Mouse (Mus musculus) erythroblast, embryonic 14.5 days (primary cell): ENCODE measurements around the gene D2hgdh. TPM values are rescaled to one million over a fixed set of nuclear protein-coding genes. Genes with fewer than 3 reads are reported as not detected.
A peak's percentile ranks its signal among the peaks of the same experiment; 100 is the strongest.

ENCODE experiments used
- H3K27me3 ChIP-seq: 2 replicates; pipeline ENCODE4 v1.6.1; 2012; ENCODE audit warnings: inconsistent platforms; ENCODE audit not compliant: control insufficient read depth
- H3K36me3 ChIP-seq: 2 replicates; pipeline ENCODE4 v1.6.1; 2012; ENCODE audit warnings: mild to moderate bottlenecking, inconsistent platforms; ENCODE audit not compliant: control insufficient read depth
- H3K4me1 ChIP-seq: 2 replicates; pipeline ENCODE4 v1.6.1; 2012; ENCODE audit warnings: inconsistent platforms; ENCODE audit not compliant: control insufficient read depth
- H3K4me3 ChIP-seq: replicated peaks from 2 replicates; pipeline ENCODE3; 2012; ENCODE audit warnings: moderate library complexity, mild to moderate bottlenecking, inconsistent platforms
- H3K9me3 ChIP-seq: 2 replicates; pipeline ENCODE4 v1.6.1; 2012; ENCODE audit warnings: low read length, inconsistent platforms, mixed read lengths; ENCODE audit not compliant: control insufficient read depth
- GATA1 ChIP-seq: IDR thresholded peaks from 2 replicates; pipeline ENCODE4 v1.6.1; 2012; ENCODE audit warnings: low read length, inconsistent platforms, mixed read lengths
- TAL1 ChIP-seq: IDR thresholded peaks from 3 replicates; pipeline ENCODE4 v1.6.1; 2012; ENCODE audit warnings: low read length, inconsistent platforms, mixed read lengths
- polyA plus RNA-seq: library from polyadenylated mRNA; stranded (reverse); fragments of >175 nt; gene quantifications from 2 replicates; pipeline ENCODE4 v1.2.3, GENCODE M21; 2012

Gene D2hgdh
- 0.13 and 0.14 TPM in 2 replicates for polyA plus RNA-seq

- Histone ChIP-seq H3K9me3 (no peaks in the 10 kb centered on the region), H3K4me3 (peak within 1 kb of the TSS; percentile 75), H3K36me3 (peaks cover 50% of the 10 kb centered on the region), H3K4me1 (peaks cover 40% of the 10 kb centered on the region), H3K27me3 (no peaks in the 10 kb centered on the region)
- no peak for TF ChIP-seq TAL1
- no peak for TF ChIP-seq GATA1
Observed at GRCm38 (mm10) chr1:93824609-93825008, at the start of gene D2hgdh. Gene D2hgdh, plus strand, starts transcription at chr1:93824909.

GRCm38 (mm10) chr1:93776686-93777085 lies 48.0 kb upstream of the D2hgdh start:
- Histone ChIP-seq H3K4me1 (no peaks in the 10 kb centered on the region), H3K4me3 (no peak overlapping the region), H3K36me3 (peaks cover 99% of the 10 kb centered on the region), H3K27me3 (no peaks in the 10 kb centered on the region), H3K9me3 (no peaks in the 10 kb centered on the region)
- TF ChIP-seq TAL1, result no peak
- no peak for TF ChIP-seq GATA1

DNA sequence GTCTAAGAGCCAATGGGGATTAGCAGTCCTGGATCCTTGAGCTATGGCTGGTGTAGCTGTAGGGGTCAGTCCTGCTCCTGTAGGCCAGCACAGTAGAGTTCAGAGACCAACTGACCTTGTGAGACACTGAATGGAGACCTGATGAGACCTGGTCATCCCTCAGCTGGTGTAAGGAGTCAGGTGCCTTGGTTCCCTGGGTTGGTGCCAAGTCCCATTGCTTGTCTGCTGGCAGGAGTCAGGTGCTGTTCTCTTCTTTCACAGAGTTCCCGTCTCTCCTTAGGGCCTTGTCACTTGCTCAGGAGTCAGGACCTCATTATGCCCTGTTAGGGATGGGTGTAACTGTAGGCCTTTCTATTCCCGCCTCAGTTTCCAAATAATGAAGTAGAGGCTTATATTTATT lies 37.8 kb upstream of the D2hgdh start:
- no peaks in the 10 kb centered on the region for H3K9me3 ChIP-seq
- H3K27me3 ChIP-seq, result no peaks in the 10 kb centered on the region
- no peak overlapping the region for H3K4me3 ChIP-seq
- no peak for TF ChIP-seq TAL1
- no peak for TF ChIP-seq GATA1
- no peaks in the 10 kb centered on the region for H3K4me1 ChIP-seq
- H3K36me3 ChIP-seq, result peaks cover 100% of the 10 kb centered on the region

GRCm38 (mm10) chr1:93794526-93794925 lies 30.2 kb upstream of the D2hgdh start:
- H3K4me3 ChIP-seq, result no peak overlapping the region
- H3K36me3 ChIP-seq, result peaks cover 100% of the 10 kb centered on the region
- H3K27me3 ChIP-seq, result no peaks in the 10 kb centered on the region
- peaks cover 23% of the 10 kb centered on the region for H3K4me1 ChIP-seq
- no peaks in the 10 kb centered on the region for H3K9me3 ChIP-seq
- TF ChIP-seq GATA1, result no peak
- TF ChIP-seq TAL1, result no peak

DNA sequence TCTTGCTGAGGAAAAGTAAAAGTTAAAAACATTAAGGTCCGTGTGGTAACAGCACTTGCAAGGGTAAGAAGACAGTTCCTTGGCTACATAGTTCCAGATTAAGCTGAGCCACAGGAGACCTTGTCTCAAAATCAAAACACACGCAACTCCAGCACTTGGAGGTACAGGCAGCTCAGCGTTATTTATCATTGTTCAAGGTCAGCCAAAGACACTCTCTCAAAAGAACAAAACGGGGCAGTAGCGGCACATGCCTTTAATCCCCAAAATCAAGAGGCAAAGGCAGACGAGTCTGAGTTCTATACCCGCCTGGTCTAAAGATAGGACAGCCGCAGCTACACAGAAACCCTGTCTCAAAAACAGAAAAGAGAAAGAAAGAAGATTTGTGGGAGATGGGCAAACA lies 28.8 kb upstream of the D2hgdh start:
- TF ChIP-seq GATA1 (no peak), TAL1 (no peak)
- Histone ChIP-seq H3K36me3 (peaks cover 99% of the 10 kb centered on the region), H3K9me3 (no peaks in the 10 kb centered on the region), H3K27me3 (no peaks in the 10 kb centered on the region), H3K4me1 (peaks cover 34% of the 10 kb centered on the region), H3K4me3 (no peak overlapping the region)

GRCm38 (mm10) chr1:93800670-93801503 lies 23.8 kb upstream of the D2hgdh start:
- TF ChIP-seq GATA1 (no peak), TAL1 (no peak)
- H3K4me1 ChIP-seq, result peaks cover 74% of the 10 kb centered on the region
- peak overlapping the region; percentile 94 for H3K4me3 ChIP-seq
- no peaks in the 10 kb centered on the region for H3K9me3 ChIP-seq
- H3K36me3 ChIP-seq, result peaks cover 56% of the 10 kb centered on the region
- no peaks in the 10 kb centered on the region for H3K27me3 ChIP-seq

GRCm38 (mm10) chr1:93801741-93802238 lies 22.9 kb upstream of the D2hgdh start, which contains the start of gene Dtymk:
Gene Dtymk, minus strand, starts transcription at chr1:93801934.
- H3K27me3 ChIP-seq, result no peaks in the 10 kb centered on the region
- peaks cover 82% of the 10 kb centered on the region for H3K4me1 ChIP-seq
- peaks cover 56% of the 10 kb centered on the region for H3K36me3 ChIP-seq
- peak within 1 kb of the TSS; percentile 94 for H3K4me3 ChIP-seq
- H3K9me3 ChIP-seq, result no peaks in the 10 kb centered on the region
- no peak for TF ChIP-seq TAL1
- no peak for TF ChIP-seq GATA1

- H3K36me3 ChIP-seq, result peaks cover 54% of the 10 kb centered on the region
- no peaks in the 10 kb centered on the region for H3K27me3 ChIP-seq
- H3K4me1 ChIP-seq, result peaks cover 83% of the 10 kb centered on the region
- TF ChIP-seq GATA1, result 0 out of 2 replicates have a peak, but pooled peaks have one; percentile 24
- TF ChIP-seq TAL1, result 0 out of 3 replicates have a peak, but pooled peaks have one; percentile 19
- no peaks in the 10 kb centered on the region for H3K9me3 ChIP-seq
- H3K4me3 ChIP-seq, result peak overlapping the region; percentile 94
Observed at GRCm38 (mm10) chr1:93802771-93803170, 21.9 kb upstream of the D2hgdh start.
